Mouse (Mus musculus): ENCODE results near the gene Vmn1r44. TPM values are rescaled to one million over a fixed set of nuclear protein-coding genes. Genes with fewer than 3 reads are reported as not detected.

Vmn1r44 gene
- polyA plus RNA-seq, 1 experiment from 2014 or later = not detected

Other genes starting within 250 kb of the Vmn1r44 start
- 9.6 and 10.1 TPM in 2 replicates for gene Txnrd3, start 239.7 kb upstream of the Vmn1r44 start, polyA plus RNA-seq (2015; fragmentation: Nextera tagmentation; extraction: Ambion mirVana)
- not detected in 2 replicates for gene Vmn1r40, start 176.1 kb upstream of the Vmn1r44 start, polyA plus RNA-seq (2015; fragmentation: Nextera tagmentation; extraction: Ambion mirVana)
- gene Vmn1r41, start 142.9 kb upstream of the Vmn1r44 start, polyA plus RNA-seq (2015; fragmentation: Nextera tagmentation; extraction: Ambion mirVana) = not detected in 2 replicates
- gene Vmn1r42, start 7.2 kb upstream of the Vmn1r44 start, polyA plus RNA-seq (2015; fragmentation: Nextera tagmentation; extraction: Ambion mirVana) = not detected in 2 replicates
- gene Vmn1r43, start 7.2 kb upstream of the Vmn1r44 start, polyA plus RNA-seq (2015; fragmentation: Nextera tagmentation; extraction: Ambion mirVana) = not detected in 2 replicates
- gene Vmn1r45, start 56.9 kb downstream of the Vmn1r44 start, polyA plus RNA-seq (2015; fragmentation: Nextera tagmentation; extraction: Ambion mirVana) = not detected in 2 replicates
- gene Vmn1r46, start 85.7 kb downstream of the Vmn1r44 start, polyA plus RNA-seq (2015; fragmentation: Nextera tagmentation; extraction: Ambion mirVana) = not detected in 2 replicates
- gene Vmn1r47, start 132.5 kb downstream of the Vmn1r44 start, polyA plus RNA-seq (2015; fragmentation: Nextera tagmentation; extraction: Ambion mirVana) = not detected in 2 replicates
- not detected in 2 replicates for gene Vmn1r48, start 153.2 kb downstream of the Vmn1r44 start, polyA plus RNA-seq (2015; fragmentation: Nextera tagmentation; extraction: Ambion mirVana)
- gene Vmn1r49, start 194.8 kb downstream of the Vmn1r44 start, polyA plus RNA-seq (2015; fragmentation: Nextera tagmentation; extraction: Ambion mirVana) = not detected in 2 replicates
- gene Vmn1r50, start 217.8 kb downstream of the Vmn1r44 start, polyA plus RNA-seq (2015; fragmentation: Nextera tagmentation; extraction: Ambion mirVana) = not detected in 2 replicates
- not detected in 2 replicates for gene Vmn1r51, start 238.9 kb downstream of the Vmn1r44 start, polyA plus RNA-seq (2015; fragmentation: Nextera tagmentation; extraction: Ambion mirVana)

Data from embryonic facial prominence, embryonic 13.5 days (tissue).